Mouse (Mus musculus): ENCODE results near the gene 0610030E20Rik.
A peak's percentile ranks its signal among the peaks of the same experiment; 100 is the strongest.

Gene 0610030E20Rik

DNA sequence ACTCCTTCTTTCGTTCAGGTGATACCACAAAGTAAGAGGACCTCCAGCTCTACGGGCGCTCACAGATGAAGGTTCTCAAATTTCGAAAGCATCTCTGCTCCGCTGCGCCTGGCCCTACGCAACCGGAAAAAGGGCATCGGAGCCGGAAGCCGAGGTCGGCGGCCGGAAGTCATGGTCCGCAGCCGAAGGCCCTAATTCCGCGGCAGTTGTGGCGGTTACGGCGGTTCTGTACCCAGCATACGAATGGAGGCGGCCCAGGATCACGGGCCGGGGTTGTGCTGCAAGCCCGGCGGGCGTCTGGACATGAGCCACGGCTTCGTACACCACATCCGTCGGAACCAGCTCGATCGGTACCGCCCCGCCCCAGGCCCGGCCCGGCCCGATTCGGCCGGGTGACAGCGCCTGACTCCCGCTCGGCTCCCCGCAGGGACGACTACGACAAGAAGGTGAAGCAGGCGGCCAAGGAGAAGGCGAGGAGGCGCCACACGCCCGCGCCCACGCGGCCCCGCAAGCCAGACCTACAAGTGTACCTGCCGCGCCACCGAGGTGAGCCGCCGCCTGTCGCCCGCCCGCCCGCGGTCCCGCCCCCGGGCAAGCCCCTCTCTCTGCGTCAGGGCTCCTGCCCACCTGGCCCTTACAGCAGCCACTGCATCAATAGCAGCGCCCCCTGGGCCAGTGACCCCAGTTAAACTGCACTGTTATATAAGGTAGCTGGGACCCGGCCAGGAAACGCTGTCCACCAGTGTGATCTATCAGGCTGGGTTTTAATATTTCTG is at the start of gene 0610030E20Rik:
TSS of gene 0610030E20Rik (plus strand) at position 152 of the 776 bp plus-strand sequence.
- DNase-seq: peak; percentile 86

DNA sequence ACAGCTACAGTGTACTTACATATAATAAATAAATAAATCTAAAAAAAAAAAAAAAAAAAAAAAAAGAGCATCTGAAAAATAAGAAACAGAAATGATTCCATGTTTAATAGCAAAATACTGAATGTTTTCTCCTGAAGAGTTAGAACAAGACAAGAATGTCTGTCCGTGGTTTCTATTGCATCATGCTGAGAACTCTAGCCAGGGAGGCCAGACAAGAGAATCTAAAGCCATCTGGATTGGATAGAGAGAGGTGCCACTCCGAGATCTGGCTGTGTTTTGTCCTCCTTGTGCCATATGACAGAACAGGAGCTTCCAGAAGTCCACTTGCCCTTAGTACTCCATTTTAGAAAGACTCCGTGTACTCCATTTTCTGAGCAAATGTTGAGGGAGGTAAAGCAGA is 49.3 kb upstream of the 0610030E20Rik start:
- DNase-seq: no peak

DNA sequence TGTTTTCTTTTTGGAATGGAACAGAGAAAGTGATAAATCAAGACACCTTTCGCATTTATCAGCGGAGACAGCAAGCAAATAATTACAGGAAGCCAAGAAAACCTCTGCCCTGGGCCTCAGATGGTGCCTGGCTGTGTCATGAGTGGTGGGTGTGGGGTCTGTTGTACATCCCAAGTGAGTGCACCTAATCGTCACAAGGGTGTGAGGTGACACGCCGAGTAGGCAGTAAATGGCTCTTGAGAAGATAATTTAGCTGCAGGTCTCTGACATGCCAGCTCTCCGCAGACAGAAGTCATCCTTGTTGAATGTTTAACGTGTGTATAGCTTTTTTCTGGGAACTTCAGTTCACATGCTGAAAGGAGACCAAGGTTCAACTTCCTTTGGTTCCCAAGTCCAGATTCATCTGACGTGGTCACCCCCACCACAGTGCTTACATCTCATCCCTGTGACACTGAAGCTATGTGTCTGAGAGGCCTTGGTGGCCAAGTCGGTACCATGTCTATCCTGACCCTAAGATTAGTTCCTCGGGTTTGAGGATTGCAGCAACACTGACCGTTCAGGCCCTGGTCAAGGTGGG is 44.7 kb upstream of the 0610030E20Rik start:
- no peak for DNase-seq

DNA sequence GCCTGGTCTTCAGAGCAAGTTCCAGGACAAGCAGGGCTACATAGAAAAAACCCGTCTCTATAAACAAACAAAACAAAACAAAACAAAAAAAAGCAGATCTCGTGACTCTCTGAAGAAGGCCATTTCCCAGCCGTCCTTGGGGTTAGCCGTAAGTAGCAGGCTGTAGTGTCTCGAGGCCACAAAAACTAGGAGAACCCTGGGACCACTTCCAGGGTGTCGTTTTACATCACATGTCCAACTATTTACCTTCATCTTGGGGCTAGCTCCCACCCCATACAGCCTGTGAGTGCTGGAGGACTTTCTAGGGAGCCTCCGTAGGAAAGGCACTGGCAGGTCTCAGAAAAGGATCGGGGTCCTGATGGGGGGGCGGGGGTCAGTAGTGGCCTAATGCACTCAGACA is 43.6 kb upstream of the 0610030E20Rik start:
- DNase-seq: no peak

DNA sequence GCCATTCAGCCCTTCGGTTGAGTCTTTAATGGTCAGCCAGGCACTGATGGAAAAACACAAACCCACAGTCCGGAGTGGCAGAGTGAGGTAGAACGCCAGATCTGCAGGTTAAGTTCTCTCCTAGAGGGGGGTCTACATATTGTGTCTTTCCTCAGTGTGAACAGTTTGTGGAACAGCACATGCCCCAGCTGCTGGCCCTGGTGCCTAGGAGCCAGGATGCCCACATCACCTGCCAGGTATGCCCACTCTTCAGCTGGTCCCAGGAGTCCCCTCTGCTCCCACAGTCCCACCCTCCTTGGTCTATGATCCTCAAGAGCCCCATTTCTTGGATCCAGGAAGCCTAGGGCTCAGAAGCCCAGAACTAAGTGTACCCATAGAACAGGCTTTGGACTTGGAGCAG is 34.9 kb upstream of the 0610030E20Rik start:
- DNase-seq: no peak

DNA sequence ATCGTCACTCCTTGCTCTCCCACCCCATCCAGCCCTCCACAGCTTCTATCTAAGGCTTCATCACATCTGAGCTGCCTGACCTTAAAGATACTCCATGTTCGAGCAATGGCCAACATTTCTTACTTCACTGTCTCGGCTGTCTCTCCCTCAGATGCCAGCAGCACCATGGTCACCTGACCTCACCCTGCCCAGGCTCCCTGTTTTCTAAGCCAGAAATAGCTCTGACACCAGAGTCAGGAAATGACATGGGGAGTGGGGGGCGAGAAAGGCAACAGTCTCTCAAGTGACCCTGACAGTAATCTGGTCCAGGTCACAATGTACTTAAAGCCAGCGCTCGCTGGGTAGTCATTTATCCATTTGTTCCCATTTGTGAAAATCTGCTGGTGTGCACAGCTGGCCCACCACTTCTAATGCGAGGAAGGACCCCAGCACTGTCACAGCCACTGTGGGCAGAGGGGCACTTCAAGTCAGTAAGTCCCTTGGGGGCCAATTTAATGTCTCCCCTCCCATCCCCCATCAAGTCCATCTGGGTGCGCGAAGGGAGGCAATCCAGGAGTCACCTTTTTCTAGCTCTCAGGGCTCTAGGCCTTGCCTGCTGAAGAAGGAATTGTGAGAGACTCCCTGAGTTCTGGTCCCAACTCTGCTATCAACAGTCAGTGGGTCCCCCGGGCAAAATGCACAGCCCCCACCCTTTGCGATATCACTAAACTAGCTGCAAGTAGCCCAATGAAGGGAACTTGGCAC is 33.8 kb upstream of the 0610030E20Rik start:
- DNase-seq: no peak

DNA sequence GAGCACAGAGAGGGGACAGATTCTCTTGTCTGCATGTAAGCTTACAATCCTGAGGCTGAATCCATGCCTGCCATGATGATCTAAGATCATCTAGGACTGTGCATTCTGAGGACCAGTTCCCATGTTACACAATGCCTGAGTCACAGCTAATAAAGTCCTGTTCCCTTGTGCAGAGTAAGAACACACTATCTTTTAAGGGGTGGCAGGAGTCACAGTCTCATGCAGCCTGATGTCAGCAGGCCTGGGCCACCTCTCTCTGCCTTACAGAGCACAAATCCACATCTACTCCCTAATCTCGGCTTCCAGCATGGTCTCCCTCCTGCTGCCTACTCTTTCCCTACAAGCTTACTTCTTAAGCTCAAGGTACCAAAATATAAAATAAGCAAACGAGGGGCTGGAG is 31.7 kb upstream of the 0610030E20Rik start:
- DNase-seq: no peak

DNA sequence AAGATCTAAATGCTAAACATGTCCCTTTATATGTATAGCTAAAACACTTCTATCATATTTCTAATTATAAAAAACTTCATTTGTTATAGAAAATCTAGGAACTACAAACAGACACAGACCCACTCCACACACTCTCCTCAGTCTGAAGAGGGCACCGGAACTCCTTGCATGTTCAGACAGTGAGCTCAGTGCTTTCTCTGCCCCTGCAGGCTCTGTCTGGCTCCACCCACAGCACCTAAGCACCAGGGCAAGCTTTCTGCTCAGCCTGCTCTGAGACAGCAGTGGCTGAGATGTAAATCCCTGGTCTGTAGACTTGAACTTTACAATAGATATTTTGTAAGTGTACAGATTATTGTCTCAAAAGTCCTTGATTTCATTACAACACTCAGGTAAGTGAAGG is 31.1 kb upstream of the 0610030E20Rik start:
- DNase-seq: no peak

DNA sequence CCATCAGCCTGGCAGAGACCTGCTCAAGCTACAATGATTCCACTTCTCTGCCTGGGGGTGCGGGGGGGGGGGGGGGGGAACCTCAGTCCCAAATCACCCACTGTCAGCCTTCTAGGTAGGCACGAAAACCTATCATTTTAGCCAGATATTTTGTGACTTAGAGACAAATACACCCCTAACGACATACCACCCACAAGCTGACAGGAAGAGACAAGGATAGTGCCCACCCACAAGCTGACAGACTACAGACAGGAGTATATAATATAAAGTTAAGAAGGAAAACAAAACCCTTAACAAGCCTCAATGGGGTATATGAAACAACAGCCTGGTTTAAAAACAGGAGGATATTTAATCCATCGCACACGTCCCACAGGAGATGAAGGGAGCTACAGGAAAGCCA is 28.7 kb upstream of the 0610030E20Rik start:
- no peak for DNase-seq

DNA sequence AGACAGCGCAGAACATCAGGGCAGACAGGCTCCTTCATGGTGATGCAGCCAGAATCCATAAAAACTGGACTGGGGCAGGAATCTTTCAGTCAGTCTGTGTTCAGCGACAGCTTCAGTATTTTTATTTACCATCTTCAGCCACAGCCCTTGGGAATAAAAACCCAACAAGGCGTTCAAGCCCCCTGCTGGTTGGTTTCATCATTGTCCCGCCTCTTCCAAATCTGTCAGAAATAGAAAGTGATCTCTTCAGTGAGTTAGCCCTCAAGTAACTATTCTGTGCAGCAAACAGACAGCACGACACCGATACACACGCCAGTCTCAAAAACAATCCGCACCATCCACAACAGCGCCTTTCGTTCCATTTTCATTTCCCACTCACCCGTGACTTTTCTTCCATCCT is 28.1 kb upstream of the 0610030E20Rik start:
- no peak for DNase-seq

DNA sequence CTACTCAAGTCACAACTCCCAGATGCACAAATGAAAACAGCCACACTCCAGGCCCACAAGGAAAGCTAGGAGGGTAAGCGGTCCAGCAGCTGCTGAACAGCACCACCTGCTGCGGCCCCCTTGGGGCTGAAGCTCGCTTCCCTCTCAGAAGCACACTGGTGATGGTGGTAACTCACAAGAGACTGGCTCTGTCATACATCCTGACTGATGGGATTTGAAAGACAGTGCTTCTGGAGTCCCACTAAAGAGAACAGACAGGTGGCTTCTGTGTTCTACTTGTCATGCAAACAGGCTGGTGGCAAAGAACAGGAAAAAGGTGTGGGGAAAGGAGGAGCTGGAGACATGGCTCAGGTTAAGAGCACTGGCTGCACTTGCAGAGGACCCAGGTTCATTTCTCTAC is 24.2 kb upstream of the 0610030E20Rik start:
- no peak for DNase-seq

DNA sequence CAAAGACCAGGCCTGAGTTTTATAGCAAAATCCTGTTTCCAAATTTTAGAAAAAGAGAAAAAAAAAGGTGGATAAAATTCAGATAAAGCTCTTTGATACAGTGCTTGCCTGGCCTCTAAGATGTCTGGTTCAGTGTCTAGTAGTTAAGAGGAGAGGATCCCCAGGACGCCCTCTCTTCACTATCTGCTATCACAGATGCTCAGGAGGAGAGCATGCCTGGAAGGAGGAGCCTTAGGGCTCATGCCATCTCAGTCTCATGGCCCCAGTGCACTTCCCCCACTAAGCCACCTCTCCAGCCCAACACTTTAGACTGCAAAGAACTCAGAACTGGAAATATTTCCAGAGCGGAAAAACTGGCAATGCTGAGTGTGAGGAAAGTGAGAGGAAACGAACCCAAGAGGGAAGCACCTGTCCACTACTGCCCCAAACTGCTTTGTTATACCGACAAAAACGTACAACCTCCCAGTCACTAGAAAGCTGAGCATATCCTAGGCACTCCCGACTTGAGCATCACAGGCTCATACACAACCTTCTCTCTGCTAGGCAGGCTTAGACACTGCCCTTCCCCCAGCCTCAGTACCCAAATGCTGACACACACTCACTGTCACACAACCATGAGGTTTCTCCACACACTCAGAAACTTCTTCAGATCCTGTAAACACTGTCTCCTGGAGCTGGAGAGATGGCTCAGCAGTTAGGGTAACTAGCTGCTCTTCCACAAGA is 23.2 kb upstream of the 0610030E20Rik start:
- no peak for DNase-seq

DNA sequence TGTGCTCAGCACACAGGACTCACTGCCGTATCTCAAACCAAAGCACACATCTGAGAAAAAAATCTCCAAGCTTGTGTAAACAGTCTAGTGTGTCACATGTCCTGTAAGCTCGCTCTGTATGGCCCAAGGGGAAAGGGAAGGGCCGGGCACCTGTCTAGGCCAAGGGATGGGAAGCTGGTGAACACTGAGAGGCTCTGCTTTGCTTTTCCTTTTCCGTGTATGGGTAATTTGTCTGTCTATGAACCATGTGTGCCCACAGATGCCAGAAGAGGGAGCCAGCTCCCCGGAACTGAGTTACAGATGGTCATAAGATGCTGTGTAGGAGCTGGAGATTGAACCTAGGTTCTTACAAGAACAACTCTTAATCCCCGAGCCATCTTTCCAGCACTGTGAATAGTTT is 20.8 kb upstream of the 0610030E20Rik start:
- peak in 1 of 2 experiments; percentile 49 for DNase-seq

DNA sequence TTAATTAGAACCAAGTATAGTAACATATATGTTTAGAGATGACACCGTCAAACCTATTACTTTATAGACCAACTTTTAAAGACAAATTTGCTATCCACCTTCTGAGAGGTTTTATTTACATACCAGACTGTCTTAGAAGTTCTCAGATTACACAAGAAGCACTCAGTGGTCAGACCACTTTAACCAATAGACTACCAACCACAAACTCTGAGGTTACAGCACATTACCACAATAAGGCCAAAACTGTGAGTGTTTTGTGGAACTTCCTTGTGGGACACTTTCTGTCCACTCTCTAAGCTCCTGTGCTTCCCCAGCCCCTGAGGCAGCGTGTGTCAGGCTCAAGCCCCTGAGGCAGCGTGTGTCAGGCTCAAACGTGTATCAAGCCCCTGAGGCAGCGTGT is 18.1 kb upstream of the 0610030E20Rik start:
- DNase-seq: no peak

DNA sequence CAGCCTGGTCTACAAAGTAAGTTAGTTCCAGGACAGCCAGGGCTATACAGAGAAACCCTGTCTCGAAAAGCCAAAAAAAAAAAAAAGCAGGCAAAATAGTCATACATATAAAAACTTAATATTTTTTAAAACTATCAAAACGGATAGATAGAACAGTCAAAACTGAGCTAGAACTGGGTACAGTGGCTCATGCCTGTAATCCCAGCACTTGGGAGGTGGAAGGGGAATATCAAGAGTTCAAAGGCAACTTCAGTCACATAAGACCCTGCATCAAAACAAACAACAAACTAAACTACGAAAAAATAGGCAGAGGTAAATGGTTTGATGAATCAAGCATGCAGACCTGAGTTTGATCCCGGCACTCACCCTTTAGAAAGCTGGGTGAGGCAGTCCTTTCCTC is 17.0 kb upstream of the 0610030E20Rik start:
- DNase-seq: no peak

DNA sequence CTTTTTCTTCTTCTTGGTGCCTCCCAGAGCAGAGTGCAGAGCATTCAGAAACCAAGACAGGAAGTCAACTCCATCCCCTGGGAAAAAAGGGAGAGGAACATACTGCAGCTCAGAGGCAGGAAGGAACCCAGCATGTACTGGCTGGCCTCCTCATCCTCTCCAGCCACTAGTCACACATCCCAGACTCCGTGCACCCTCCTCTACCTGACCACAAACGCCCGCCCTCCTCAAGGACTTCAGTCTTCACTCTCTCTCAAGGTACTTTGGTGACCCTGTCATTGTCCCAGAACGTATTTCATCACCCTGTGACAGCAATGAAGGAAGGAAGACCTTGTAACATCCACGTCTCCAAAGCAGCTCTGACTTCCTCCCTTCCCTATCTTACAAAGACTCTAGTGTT is 14.0 kb upstream of the 0610030E20Rik start:
- DNase-seq: no peak

DNA sequence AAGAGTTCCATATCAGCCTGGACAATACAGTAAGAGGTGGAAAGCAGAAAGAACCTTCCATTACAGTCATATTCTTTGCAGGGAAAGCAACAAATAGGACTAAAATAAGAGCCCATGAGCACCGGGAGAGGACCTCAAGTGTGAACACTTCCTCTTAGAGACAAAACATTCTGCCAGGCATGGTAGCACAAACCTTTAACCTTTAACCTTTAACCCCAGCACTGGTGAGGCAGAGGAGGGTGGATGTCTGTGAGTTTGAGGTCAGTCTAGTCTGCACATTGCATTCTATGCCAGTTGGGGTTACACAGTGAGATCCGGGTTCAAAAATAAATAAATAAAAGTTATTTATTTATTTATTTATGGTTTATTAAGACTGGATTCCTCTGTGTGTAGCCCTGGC is 6.6 kb upstream of the 0610030E20Rik start:
- no peak for DNase-seq

DNA sequence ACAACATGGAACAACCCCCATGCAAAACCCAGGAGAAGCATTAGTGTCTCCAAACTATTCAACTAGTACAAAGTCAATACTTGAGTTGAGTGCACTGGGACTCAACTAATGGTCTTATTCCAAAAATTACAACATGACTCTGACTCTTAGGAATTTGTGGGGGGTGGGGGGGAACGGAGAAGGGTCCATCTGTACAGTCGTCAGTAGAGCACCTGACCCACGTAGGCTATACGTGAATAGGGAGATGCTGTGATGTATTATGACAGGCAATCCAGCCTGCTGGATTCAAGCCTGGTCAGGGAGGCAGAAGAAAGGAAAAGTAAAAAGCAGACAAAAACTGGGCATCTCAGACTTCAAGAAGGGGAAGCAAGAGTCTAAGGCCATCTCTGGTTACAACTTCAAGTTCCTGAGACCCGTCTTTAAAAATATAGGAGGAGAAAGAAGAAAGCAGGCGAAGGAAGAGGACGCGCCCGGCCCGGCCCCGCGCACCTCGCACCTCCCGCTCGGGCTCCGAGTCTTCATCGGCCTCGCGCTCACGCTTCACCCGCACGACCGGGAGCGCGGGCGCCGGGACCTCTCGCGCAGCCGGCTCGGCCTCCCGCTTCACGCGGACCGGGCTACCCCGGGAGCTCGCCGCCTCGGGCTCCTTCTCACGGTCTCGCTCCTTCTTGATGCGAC is 2.6 kb upstream of the 0610030E20Rik start:
- no peak for DNase-seq

DNA sequence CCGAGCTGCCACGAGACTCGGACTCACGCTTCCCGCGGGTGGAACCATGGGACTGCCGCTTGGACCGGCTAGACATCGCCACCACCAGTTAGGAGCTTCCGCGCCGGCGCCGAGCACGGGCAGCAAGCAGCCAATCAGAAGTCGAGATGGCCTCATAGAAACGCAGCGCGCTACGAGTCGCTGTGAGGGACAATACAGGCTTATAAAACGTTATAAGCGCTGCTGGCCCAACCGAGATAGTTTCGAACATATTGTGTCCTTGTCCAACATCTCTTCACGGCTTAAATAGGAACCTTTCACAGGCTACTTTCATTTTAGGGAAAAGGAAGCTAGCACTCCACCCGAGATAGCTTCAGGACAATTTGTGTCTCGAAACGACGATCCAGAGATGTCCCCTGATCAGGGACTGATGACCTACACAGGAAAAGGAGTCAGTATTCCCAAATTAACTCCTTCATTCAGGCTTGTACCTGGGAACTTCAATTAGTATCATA is 2.0 kb upstream of the 0610030E20Rik start, which contains the start of gene Usp39:
TSS of gene Usp39 (minus strand) at position 111 of the 494 bp plus-strand sequence.
- DNase-seq: peak; percentile 96 to 97

DNA sequence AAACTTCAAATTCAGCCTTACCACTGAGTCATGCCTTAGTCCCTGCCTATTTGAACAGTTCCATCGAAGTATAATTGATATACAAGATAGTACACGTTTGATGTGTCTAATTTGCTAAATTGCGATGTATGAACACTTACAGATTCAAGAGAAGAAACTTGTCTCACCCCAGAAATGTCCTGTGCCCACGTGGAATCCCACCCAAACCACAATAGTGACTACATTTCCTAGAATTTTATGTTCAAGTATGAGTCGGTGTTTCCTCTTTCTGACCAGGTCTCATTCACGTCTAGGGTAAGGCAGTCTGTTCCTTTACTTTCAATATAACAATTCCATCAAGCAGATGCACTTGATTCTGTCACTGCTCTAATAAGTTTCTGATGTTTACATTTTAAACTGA is 1.5 kb upstream of the 0610030E20Rik start:
- no peak for DNase-seq

DNA sequence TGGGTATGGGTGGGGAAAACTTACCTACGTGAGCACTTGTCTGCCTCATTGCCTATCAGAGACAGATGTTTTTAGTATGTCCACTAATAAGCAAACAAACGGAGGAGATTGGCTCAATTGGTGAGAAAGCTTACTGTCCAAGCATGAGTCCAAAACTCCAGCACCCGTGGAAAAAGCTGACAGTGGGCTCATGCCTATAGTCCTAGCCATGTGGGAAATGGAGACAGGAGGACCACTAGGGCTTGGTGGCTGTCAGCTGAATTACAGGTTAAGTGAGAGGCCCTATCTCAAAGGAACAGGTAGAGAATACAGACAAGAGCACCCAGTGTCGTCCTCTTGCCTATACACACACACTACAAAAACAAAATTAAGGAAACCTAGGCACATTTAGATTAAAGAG is 856 bp upstream of the 0610030E20Rik start:
- DNase-seq: no peak

DNA sequence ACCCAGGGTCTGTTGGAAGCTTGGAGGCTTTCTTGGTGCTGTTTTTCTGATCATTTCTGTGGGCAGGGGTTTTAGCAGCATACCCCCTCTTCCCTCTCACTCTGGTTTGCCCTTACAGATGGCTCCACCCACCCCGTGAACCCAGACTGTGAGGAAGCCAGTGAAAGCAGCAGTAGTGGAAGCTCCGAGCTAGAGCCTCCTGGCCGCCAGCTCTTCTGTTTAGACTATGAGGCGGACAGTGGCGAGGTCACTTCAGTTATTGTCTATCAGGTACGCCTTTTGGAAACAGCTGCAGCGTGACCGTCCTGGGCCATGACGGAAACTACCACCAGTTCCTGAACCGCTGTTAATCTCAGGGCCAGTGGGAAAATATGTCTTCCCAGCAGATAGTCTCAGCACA is 1.3 kb downstream of the 0610030E20Rik start:
- DNase-seq: no peak

All from cerebellum, postnatal 25 days (tissue).